Mouse (Mus musculus) CD4-positive, CD25-positive, alpha-beta regulatory T cell, adult 2 months (primary cell): Measurements from ENCODE around the gene 2810408A11Rik.

Source experiments
- DNase-seq: peaks from one replicate; pipeline ENCODE4 v3.0.0-alpha.2; 2012; ENCODE audit warnings: low read depth, low spot score

Gene 2810408A11Rik

GRCm38 (mm10) chr11:69849128-69849527, 51.7 kb downstream of the 2810408A11Rik start:
- no peak for DNase-seq

DNA sequence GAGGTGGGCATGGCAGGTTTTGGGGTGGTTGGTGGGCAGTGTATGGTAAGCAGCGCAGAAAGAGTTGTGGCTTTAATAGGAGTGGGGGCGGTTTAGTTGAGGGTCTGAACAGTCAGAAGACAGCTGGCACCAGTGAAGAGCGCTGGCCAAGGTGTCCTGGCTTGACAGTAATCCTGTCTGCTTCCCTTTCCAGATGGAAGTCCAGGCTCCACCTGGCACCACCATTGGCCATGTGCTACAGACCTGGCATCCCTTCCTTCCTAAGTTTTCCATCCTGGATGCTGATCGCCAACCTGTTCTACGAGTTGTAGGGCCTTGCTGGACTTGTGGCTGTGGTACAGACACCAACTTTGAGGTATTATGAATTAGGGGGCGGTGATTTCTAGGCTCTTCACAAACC, 52.8 kb downstream of the 2810408A11Rik start:
- no peak for DNase-seq
